Mouse (Mus musculus): ENCODE data around the gene Sept11. TPM values are rescaled to one million over a fixed set of nuclear protein-coding genes. Genes with fewer than 3 reads are reported as not detected.

Gene Sept11
- polyA plus RNA-seq, 1 experiment from 2014 or later, result 115 TPM

DNA sequence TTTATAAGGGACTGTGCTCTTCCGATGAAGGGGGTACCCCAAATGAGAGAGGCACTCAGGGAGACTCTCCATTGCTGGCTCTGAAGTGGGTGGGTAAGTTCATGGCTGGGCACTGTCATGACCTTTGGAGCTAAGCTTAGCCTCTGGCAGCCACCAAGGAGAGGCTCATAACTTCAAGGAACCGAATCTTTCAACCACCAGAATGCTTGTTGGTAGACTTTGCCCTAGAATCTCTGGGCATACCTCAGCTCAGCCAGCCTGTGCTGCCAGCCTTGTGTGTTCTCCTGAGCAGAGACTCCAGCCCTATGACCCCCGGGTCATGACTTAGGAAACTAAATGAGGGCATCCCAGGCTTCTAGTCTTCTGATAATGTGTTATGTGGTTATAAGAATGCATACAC is 35.5 kb downstream of the Sept11 start:
- Histone ChIP-seq H3K9me3 (replicated peaks) (no peaks in the 10 kb centered on the region), H3K4me3 (no peak overlapping the region), H3K27ac (ENCODE audit: poor library complexity, severe bottlenecking) (no peak overlapping the region), H3K9ac (no peak overlapping the region), H3K4me1 (replicated peaks) (peaks cover 94% of the 10 kb centered on the region), H3K36me3 (no peaks in the 10 kb centered on the region), H3K27me3 (replicated peaks) (no peaks in the 10 kb centered on the region), H3K4me2 (no peak overlapping the region)
- ATAC-seq (ENCODE audit: insufficient number of reproducible peaks, low FRiP score), result no peak
- 77% methylated on average over 3 of the region's 3 CpGs for WGBS

DNA sequence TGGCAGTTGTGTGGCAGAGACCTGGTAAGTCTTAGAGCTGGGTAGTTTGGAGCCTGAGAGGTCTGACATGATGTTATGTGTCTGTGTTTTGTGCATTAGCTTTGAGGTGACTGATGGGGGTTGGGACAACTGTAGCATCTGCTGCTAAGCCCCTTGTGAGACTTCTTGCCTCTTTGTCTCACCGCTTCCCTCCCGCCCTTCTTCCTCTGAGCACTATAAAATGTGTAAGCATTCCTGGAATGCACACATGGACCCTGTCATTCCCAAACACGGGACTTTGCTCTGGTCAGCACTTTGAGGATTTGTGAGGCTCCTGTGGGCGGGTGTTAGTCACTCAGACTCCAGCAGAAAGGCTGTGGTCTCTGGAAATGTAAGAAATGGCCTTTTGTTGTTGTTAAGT is 36.7 kb downstream of the Sept11 start:
- WGBS, result 11% methylated on average over 4 of the region's 4 CpGs
- Histone ChIP-seq H3K27me3 (replicated peaks) (no peaks in the 10 kb centered on the region), H3K9ac (no peak overlapping the region), H3K4me3 (no peak overlapping the region), H3K4me2 (peak overlapping the region; percentile 31), H3K36me3 (no peaks in the 10 kb centered on the region), H3K9me3 (replicated peaks) (no peaks in the 10 kb centered on the region), H3K27ac (ENCODE audit: poor library complexity, severe bottlenecking) (peak overlapping the region; percentile 73), H3K4me1 (replicated peaks) (peaks cover 89% of the 10 kb centered on the region)
- ATAC-seq (ENCODE audit: insufficient number of reproducible peaks, low FRiP score), result no peak; the same call in 1 of the 2 replicates

DNA sequence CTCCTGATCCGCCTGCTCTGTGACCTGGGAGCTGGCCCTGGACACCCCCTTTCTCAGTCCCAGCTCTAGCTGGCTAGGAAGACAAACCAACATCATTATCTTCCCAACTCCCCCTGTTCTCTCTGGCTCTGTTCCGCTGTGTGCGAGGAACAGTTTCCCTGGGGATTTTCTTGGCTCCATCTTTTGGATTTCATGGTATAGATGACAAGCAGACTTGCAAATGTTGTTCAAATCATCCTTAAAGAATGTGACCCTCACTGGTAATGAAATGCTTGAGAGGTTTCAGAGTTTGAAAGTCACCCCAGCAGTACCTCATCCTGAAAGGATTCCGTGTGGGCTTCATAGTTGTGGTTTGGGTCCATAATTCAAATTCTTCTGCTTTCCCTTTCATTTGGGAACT is 38.2 kb downstream of the Sept11 start:
- H3K4me1 ChIP-seq (replicated peaks), result peaks cover 85% of the 10 kb centered on the region
- WGBS, result 57% methylated on average over 4 of the region's 4 CpGs
- no peak overlapping the region for H3K4me3 ChIP-seq
- peak overlapping the region; percentile 73; the same call in 1 of the 2 replicates for H3K27ac ChIP-seq (ENCODE audit: poor library complexity, severe bottlenecking)
- H3K9ac ChIP-seq, result no peak overlapping the region
- no peaks in the 10 kb centered on the region for H3K27me3 ChIP-seq (replicated peaks)
- no peak overlapping the region for H3K4me2 ChIP-seq
- no peaks in the 10 kb centered on the region for H3K9me3 ChIP-seq (replicated peaks)
- no peaks in the 10 kb centered on the region for H3K36me3 ChIP-seq
- ATAC-seq (ENCODE audit: insufficient number of reproducible peaks, low FRiP score), result no peak

DNA sequence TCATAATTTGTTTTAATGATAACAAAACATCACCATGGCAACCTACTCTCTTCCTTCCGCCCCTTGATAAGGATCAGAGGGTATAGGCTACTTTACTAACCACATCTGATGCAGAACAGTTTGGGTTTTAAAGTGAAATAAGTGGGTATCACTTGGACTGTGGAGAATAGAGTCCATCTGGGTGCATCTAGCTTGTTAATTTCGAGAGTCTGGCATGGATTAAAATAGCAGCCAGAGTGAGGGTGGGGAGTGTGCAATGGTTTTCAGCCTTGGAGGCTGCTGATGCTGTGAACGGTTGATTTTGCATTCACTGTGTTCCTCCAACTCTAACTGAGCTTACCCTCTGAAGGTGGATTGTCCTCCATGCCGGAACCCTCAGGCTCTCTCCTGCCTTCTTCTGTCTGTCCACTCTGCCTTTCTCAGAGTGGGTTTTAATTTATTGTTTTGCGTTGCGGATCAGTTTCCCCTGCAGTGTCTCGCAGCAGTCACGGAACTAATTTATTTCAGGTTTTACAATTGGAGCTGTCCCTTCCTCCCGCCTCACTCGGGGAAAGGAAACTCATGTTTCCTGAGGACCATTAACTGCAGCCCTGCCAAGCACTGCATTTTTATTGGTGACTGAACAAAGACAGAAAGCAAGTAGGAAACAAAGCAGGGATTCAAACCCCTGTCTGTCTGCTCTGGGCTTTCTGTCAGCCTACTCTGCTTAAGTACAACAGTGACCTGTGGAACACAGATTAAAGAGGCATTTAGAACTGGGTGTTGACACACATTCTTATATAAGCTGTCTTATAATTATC is 40.4 kb downstream of the Sept11 start:
- H3K4me3 ChIP-seq, result no peak overlapping the region
- no peak for ATAC-seq (ENCODE audit: insufficient number of reproducible peaks, low FRiP score)
- H3K9ac ChIP-seq, result 0 out of 2 replicates have a peak overlapping the region, but pooled peaks have one; percentile 22
- H3K27me3 ChIP-seq (replicated peaks), result no peaks in the 10 kb centered on the region
- H3K9me3 ChIP-seq (replicated peaks), result no peaks in the 10 kb centered on the region; the same call in 1 of the 2 replicates
- WGBS, result 51% methylated on average over 10 of the region's 10 CpGs
- H3K4me2 ChIP-seq, result peak overlapping the region; percentile 33
- H3K4me1 ChIP-seq (replicated peaks), result peaks cover 81% of the 10 kb centered on the region
- H3K36me3 ChIP-seq, result no peaks in the 10 kb centered on the region; the same call in 1 of the 2 replicates
- H3K27ac ChIP-seq (ENCODE audit: poor library complexity, severe bottlenecking), result peak overlapping the region; percentile 51; the same call in 1 of the 2 replicates

DNA sequence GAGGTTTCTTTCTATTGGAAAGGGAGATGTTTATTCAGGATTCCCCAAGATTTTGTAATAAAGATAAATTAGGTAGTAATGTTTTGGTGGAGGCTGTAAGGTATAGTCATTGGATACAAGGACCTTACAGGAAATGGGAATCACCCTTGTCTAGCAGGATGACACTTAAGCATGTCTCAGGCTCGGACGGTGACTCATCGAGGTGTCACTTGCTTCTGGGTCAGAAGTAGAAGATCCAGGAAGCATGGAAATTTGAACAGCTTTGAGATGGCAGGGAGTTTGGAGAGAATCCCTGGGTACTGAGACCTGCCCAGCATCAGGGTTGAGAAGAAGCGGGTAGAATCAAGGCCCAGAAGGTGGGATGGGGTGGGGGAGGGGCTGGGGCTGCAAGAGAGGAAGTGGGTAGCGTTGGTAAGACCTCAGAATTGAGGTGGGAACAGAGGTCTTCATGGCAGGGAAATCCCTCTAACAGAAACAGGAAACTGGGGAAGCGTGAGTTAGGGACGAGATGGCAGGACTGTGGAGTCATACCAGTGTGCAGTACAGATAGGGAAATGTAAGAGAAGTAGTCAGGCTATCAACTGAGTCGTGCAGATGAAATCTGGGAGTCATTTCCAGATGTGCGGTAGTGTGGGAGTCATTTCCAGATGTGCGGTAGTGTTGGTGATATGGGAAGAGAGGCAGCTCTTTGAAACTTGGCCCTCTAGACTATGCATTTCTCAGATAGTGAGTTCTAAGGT is 42.3 kb downstream of the Sept11 start:
- H3K9ac ChIP-seq, result no peak overlapping the region
- H3K4me3 ChIP-seq, result no peak overlapping the region
- H3K4me1 ChIP-seq (replicated peaks), result peaks cover 63% of the 10 kb centered on the region
- WGBS, result 53% methylated on average over 10 of the region's 10 CpGs
- ATAC-seq (ENCODE audit: insufficient number of reproducible peaks, low FRiP score), result peak; percentile 23; the same call in 1 of the 2 replicates
- peak overlapping the region; percentile 65 for H3K27ac ChIP-seq (ENCODE audit: poor library complexity, severe bottlenecking)
- no peaks in the 10 kb centered on the region for H3K27me3 ChIP-seq (replicated peaks)
- no peak overlapping the region for H3K4me2 ChIP-seq
- peaks cover 14% of the 10 kb centered on the region for H3K36me3 ChIP-seq
- H3K9me3 ChIP-seq (replicated peaks), result no peaks in the 10 kb centered on the region; the same call in 1 of the 2 replicates

DNA sequence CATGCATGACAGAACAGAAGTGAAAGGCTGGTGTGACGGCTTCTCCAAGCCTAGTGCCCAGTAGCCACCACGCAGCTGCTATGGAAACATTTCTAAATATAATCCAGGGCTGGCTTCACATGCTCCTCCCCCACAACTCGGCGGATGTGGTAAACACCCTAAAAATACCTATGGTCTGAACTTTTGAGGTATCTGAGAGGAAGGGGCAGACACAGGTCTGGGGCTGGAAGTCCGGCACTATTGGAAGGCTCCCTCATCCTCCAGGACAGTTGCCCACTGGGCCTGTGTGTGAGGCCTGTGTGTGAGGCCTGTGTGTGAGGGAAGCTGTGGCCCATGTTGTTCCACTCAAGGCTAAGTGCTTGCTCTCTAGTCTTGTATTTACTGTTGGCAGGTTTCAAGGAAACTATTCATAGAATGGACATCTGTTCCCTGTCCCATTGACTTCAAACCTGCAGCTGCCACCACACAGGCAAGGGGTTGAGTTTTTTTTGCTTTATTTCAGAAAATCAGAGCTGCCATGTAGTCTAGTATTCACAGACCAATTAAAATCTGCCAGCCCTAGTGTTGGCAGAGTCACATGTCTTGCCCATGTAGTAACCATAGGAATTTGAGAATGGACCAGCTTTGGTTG is 43.8 kb downstream of the Sept11 start:
- H3K9me3 ChIP-seq (replicated peaks), result no peaks in the 10 kb centered on the region; the same call in 1 of the 2 replicates
- H3K27ac ChIP-seq (ENCODE audit: poor library complexity, severe bottlenecking), result peak overlapping the region; percentile 97
- ATAC-seq (ENCODE audit: insufficient number of reproducible peaks, low FRiP score), result peak; percentile 68
- peak overlapping the region; percentile 48 for H3K4me2 ChIP-seq
- peaks cover 57% of the 10 kb centered on the region for H3K4me1 ChIP-seq (replicated peaks)
- no peak overlapping the region for H3K4me3 ChIP-seq
- H3K36me3 ChIP-seq, result peaks cover 29% of the 10 kb centered on the region
- no peaks in the 10 kb centered on the region for H3K27me3 ChIP-seq (replicated peaks)
- H3K9ac ChIP-seq, result 0 out of 2 replicates have a peak overlapping the region, but pooled peaks have one; percentile 37
- 22% methylated on average over 5 of the region's 5 CpGs for WGBS

DNA sequence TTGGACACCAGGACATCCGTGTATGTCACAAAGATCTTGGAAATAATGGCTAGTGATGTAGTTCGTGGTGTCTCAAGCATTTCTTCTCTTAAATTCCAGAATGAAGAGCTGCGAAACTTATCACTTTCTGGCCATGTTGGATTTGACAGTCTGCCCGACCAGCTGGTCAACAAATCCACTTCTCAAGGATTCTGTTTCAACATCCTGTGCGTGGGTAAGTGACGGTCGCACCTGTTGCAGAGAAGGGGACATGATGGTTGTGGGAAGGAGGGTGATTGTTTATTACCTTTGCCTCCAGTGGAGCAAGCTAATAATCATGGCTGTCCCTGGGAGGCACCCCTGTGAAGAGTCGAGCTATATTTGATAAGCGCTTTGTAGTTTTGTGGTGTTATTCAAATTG is 46.1 kb downstream of the Sept11 start:
- Histone ChIP-seq H3K9me3 (replicated peaks) (no peaks in the 10 kb centered on the region; the same call in 1 of the 2 replicates), H3K4me3 (no peak overlapping the region), H3K27me3 (replicated peaks) (no peaks in the 10 kb centered on the region), H3K4me2 (no peak overlapping the region), H3K36me3 (peaks cover 31% of the 10 kb centered on the region), H3K4me1 (replicated peaks) (peaks cover 53% of the 10 kb centered on the region), H3K27ac (ENCODE audit: poor library complexity, severe bottlenecking) (no peak overlapping the region), H3K9ac (no peak overlapping the region)
- no peak for ATAC-seq (ENCODE audit: insufficient number of reproducible peaks, low FRiP score)
- 93% methylated on average over 9 of the region's 9 CpGs for WGBS

DNA sequence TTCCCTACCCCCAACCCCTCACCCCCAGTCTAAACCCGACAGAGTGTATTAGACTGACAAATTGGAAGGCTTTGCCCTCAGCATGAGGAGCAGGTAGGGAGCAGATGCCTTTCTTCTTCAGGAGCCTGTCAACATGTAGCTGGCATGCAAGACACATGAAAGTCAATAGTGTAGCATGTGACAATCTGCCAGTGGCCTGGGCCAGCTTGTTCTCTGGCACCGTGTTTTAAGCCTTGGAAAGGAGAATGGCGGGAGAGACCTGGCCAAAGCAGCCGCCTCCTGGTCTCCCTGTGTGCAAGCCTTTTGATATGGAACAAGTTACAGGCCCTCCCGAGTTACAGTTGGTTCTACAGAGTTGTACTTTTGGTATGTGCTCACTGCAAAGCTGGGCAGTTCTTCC is 47.5 kb downstream of the Sept11 start:
- H3K4me3 ChIP-seq, result no peak overlapping the region
- no peaks in the 10 kb centered on the region for H3K27me3 ChIP-seq (replicated peaks)
- 76% methylated on average over 5 of the region's 5 CpGs for WGBS
- H3K27ac ChIP-seq (ENCODE audit: poor library complexity, severe bottlenecking), result no peak overlapping the region
- H3K9ac ChIP-seq, result no peak overlapping the region
- peaks cover 31% of the 10 kb centered on the region for H3K36me3 ChIP-seq
- peaks cover 60% of the 10 kb centered on the region for H3K4me1 ChIP-seq (replicated peaks)
- no peaks in the 10 kb centered on the region; the same call in 1 of the 2 replicates for H3K9me3 ChIP-seq (replicated peaks)
- ATAC-seq (ENCODE audit: insufficient number of reproducible peaks, low FRiP score), result no peak
- H3K4me2 ChIP-seq, result no peak overlapping the region

DNA sequence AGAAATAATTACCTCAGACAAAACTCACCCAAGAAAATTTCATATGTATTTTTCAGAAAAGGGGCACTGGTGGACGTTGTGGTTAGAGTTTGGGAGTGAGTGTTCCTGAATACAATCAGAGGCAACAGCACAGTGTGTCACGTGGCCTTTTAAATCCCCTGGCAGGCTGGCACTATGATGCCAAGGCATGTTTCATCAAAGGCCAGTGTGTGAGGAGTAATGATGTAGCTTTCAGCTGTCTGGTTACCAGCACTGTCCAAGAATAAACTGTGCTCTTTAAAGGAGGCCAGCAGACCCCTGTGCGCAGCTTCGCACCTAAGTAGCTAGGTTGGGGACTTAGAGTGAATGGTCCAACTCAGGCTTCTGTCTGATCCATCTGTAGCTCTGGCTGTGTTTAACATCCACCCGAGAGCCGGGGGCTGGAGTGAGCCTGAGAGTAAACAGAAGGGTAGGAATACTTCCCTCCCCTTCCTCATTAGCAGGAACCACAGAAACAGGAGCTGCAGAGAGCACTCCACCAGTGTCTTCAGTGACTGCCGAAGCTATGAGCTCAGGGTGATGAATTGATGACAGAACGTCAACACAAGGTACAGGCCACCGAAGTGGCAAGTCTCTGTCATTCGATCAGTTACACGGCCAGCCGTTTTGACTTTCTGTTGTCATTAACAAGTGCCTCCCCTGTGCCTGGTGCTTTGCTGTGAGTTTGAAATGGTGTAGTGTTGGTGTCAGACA is 50.3 kb downstream of the Sept11 start:
- H3K4me3 ChIP-seq, result no peak overlapping the region
- H3K36me3 ChIP-seq, result peaks cover 31% of the 10 kb centered on the region
- peaks cover 57% of the 10 kb centered on the region for H3K4me1 ChIP-seq (replicated peaks)
- H3K27ac ChIP-seq (ENCODE audit: poor library complexity, severe bottlenecking), result no peak overlapping the region
- H3K9ac ChIP-seq, result no peak overlapping the region
- no peak for ATAC-seq (ENCODE audit: insufficient number of reproducible peaks, low FRiP score)
- WGBS, result 36% methylated on average over 12 of the region's 12 CpGs
- H3K9me3 ChIP-seq (replicated peaks), result no peaks in the 10 kb centered on the region; the same call in 1 of the 2 replicates
- no peak overlapping the region for H3K4me2 ChIP-seq
- no peaks in the 10 kb centered on the region for H3K27me3 ChIP-seq (replicated peaks)

DNA sequence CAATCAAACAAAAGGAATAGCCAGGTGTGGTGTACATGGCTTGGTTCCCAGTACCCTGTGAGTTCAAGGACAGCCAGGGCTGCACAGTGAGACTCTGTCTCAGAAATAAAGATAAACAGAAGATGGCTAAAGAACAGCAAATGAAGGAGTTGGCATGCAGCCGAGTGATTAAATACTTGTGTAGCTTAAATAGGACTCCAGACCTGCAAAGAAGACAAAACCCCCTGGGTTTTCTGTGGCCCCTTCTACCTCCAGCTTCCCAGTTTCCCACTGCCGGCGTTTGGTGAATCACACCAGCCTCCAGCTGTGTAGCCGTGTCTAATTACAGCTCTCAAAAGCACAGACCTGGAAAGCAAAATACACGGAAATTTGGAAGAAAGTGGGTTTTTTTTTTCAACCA is 51.6 kb downstream of the Sept11 start:
- 61% methylated on average over 5 of the region's 5 CpGs for WGBS
- Histone ChIP-seq H3K27ac (ENCODE audit: poor library complexity, severe bottlenecking) (no peak overlapping the region), H3K27me3 (replicated peaks) (no peaks in the 10 kb centered on the region), H3K4me1 (replicated peaks) (peaks cover 64% of the 10 kb centered on the region), H3K4me3 (no peak overlapping the region), H3K9me3 (replicated peaks) (no peaks in the 10 kb centered on the region), H3K36me3 (peaks cover 25% of the 10 kb centered on the region), H3K4me2 (no peak overlapping the region), H3K9ac (no peak overlapping the region)
- no peak for ATAC-seq (ENCODE audit: insufficient number of reproducible peaks, low FRiP score)
